Mouse (Mus musculus): ENCODE results near the gene Serpinb1a.
"Not testable (repeated sequence)": the region's sequence is repeated elsewhere in the genome, so short reads cannot be mapped to it uniquely, and the experiment has no call there.

- TF ChIP-seq CTCF (IDR thresholded peaks at IDR 0.05; ENCODE audit: low read depth, low read length); TAL1 (conservative IDR thresholded peaks at IDR 0.05; ENCODE audit: low read depth, low read length); GATA2 (IDR thresholded peaks at IDR 0.05; ENCODE audit: borderline replicate concordance, low read depth, low read length); GATA1 (IDR thresholded peaks at IDR 0.05; ENCODE audit: borderline replicate concordance, low read length); POLR2AphosphoS5 (IDR thresholded peaks at IDR 0.05; ENCODE audit: insufficient replicate concordance, low read depth, low read length): not testable (repeated sequence)
Observed at GRCm38 (mm10) chr13:32899114-32899513, 48.1 kb upstream of the Serpinb1a start.
